Mouse (Mus musculus): ENCODE measurements at regions not wholly inside any gene's neighbourhood (a gene's known extent, or its start where the extent isn't known, plus 50 kb on each side); places are given as distances from the start of the nearest gene placed in this dataset.

- no peak for DNase-seq (ENCODE audit: low read depth, low spot score)
These were observed 161.9 kb upstream of the Bcl6 start for GRCm38 (mm10) chr16:24150512-24150911.

- DNase-seq (ENCODE audit: low read depth, low spot score) = no peak
These were observed 160.8 kb upstream of the Bcl6 start for GRCm38 (mm10) chr16:24149441-24149840.

GRCm38 (mm10) chr16:24143894-24144293, 155.2 kb upstream of the Bcl6 start:
- no peak for DNase-seq (ENCODE audit: low read depth, low spot score)

- DNase-seq (ENCODE audit: low read depth, low spot score) = no peak
These were observed 154.4 kb upstream of the Bcl6 start for GRCm38 (mm10) chr16:24142915-24143541.

- no peak for DNase-seq (ENCODE audit: low read depth, low spot score)
These were observed 150.5 kb upstream of the Bcl6 start for GRCm38 (mm10) chr16:24139109-24139508.

- no peak for DNase-seq (ENCODE audit: low read depth, low spot score)
These were observed 148.8 kb upstream of the Bcl6 start for GRCm38 (mm10) chr16:24137266-24138033.

- DNase-seq (ENCODE audit: low read depth, low spot score) = no peak
These were observed 148.0 kb upstream of the Bcl6 start for GRCm38 (mm10) chr16:24136483-24137148.

- DNase-seq (ENCODE audit: low read depth, low spot score) = no peak
These were observed 147.2 kb upstream of the Bcl6 start for GRCm38 (mm10) chr16:24135841-24136240.

GRCm38 (mm10) chr16:24135351-24135750, 146.7 kb upstream of the Bcl6 start:
- no peak for DNase-seq (ENCODE audit: low read depth, low spot score)

GRCm38 (mm10) chr16:24134486-24135050, 145.9 kb upstream of the Bcl6 start:
- DNase-seq (ENCODE audit: low read depth, low spot score) = no peak

GRCm38 (mm10) chr16:24130646-24131045, 142.0 kb upstream of the Bcl6 start:
- DNase-seq (ENCODE audit: low read depth, low spot score) = no peak

GRCm38 (mm10) chr16:24129701-24130100, 141.0 kb upstream of the Bcl6 start:
- no peak for DNase-seq (ENCODE audit: low read depth, low spot score)

- no peak for DNase-seq (ENCODE audit: low read depth, low spot score)
These were observed 139.9 kb upstream of the Bcl6 start for GRCm38 (mm10) chr16:24128566-24128965.

GRCm38 (mm10) chr16:24124766-24125165, 136.1 kb upstream of the Bcl6 start:
- DNase-seq (ENCODE audit: low read depth, low spot score) = no peak

GRCm38 (mm10) chr16:24124083-24124482, 135.4 kb upstream of the Bcl6 start:
- no peak for DNase-seq (ENCODE audit: low read depth, low spot score)

- no peak for DNase-seq (ENCODE audit: low read depth, low spot score)
These were observed 133.0 kb upstream of the Bcl6 start for GRCm38 (mm10) chr16:24121633-24122032.

GRCm38 (mm10) chr16:24120836-24121235, 132.2 kb upstream of the Bcl6 start:
- DNase-seq (ENCODE audit: low read depth, low spot score) = no peak

- DNase-seq (ENCODE audit: low read depth, low spot score) = no peak
These were observed 129.8 kb upstream of the Bcl6 start for GRCm38 (mm10) chr16:24118487-24118886.

- DNase-seq (ENCODE audit: low read depth, low spot score) = no peak
These were observed 114.4 kb upstream of the Bcl6 start for GRCm38 (mm10) chr16:24102854-24103690.

- DNase-seq (ENCODE audit: low read depth, low spot score) = no peak
These were observed 108.9 kb upstream of the Bcl6 start for GRCm38 (mm10) chr16:24097596-24097995.

- no peak for DNase-seq (ENCODE audit: low read depth, low spot score)
These were observed 107.4 kb upstream of the Bcl6 start for GRCm38 (mm10) chr16:24096076-24096475.
